Mouse (Mus musculus) heart, embryonic 10.5 days (tissue): ENCODE measurements around the gene Gja5. TPM values are rescaled to one million over a fixed set of nuclear protein-coding genes. Genes with fewer than 3 reads are reported as not detected.

ENCODE experiments used
- DNase-seq: peaks from one replicate; pipeline ENCODE4 v3.0.0-alpha.2; 2017; ENCODE audit warnings: low spot score
- H3K27ac ChIP-seq: fragments of 300-500 bp; sonication (generic); 2 replicates; pipeline ENCODE4 v1.5.1; 2016; ENCODE audit warnings: mild to moderate bottlenecking
- H3K27me3 ChIP-seq: fragments of 300-500 bp; sonication (generic); 2 replicates; pipeline ENCODE4 v1.6.1; 2016; ENCODE audit warnings: mild to moderate bottlenecking; ENCODE audit not compliant: poor library complexity, insufficient read depth, severe bottlenecking
- H3K36me3 ChIP-seq: fragments of 300-500 bp; sonication (generic); 2 replicates; pipeline ENCODE4 v1.6.1; 2016; ENCODE audit warnings: mild to moderate bottlenecking, moderate library complexity
- H3K4me1 ChIP-seq: fragments of 300-500 bp; sonication (generic); 2 replicates; pipeline ENCODE4 v1.6.1; 2016; ENCODE audit warnings: mild to moderate bottlenecking
- H3K4me3 ChIP-seq: fragments of 300-500 bp; sonication (generic); 2 replicates; pipeline ENCODE4 v1.5.1; 2016; ENCODE audit warnings: mild to moderate bottlenecking, moderate library complexity
- H3K9me3 ChIP-seq: fragments of 300-500 bp; sonication (generic); 2 replicates; pipeline ENCODE4 v1.6.1; 2016; ENCODE audit warnings: mild to moderate bottlenecking, moderate library complexity
- WGBS: fragments of 180-500 bp; shearing (Covaris S2); methylation state at CpG from one replicate; pipeline ENCODE4 v1.1.7; 2016; 5-methylcytosine and 5-hydroxymethylcytosine counted together
- polyA plus RNA-seq: library from polyadenylated mRNA; unstranded; fragments of >200 nt; fragmentation: Nextera tagmentation; extraction: Ambion mirVana; gene quantifications from 2 replicates; pipeline ENCODE4 v1.2.1, GENCODE M21; 2016

Gene Gja5
- polyA plus RNA-seq, 1 experiment from 2014 or later = 57.3 TPM

- H3K27ac ChIP-seq = no peak overlapping the region
- peaks cover 9% of the 10 kb centered on the region for H3K4me1 ChIP-seq
- H3K9me3 ChIP-seq = no peaks in the 10 kb centered on the region
- no peak for DNase-seq
- WGBS = 75% methylated on average over 2 of the region's 2 CpGs
- no peaks in the 10 kb centered on the region for H3K36me3 ChIP-seq
- H3K27me3 ChIP-seq = peaks cover 5% of the 10 kb centered on the region; the same call in 1 of the 2 replicates
- no peak overlapping the region for H3K4me3 ChIP-seq
Measured at GRCm38 (mm10) chr3:96942706-96943105, 38.2 kb downstream of the Gja5 start.

GRCm38 (mm10) chr3:96953489-96954233, 49.2 kb downstream of the Gja5 start:
- Histone ChIP-seq H3K9me3 (no peaks in the 10 kb centered on the region), H3K4me3 (no peak overlapping the region), H3K4me1 (peaks cover 16% of the 10 kb centered on the region), H3K36me3 (no peaks in the 10 kb centered on the region), H3K27ac (peak overlapping the region; percentile 77), H3K27me3 (no peaks in the 10 kb centered on the region)
- WGBS = 36% methylated on average over 14 of the region's 14 CpGs
- DNase-seq = peak; percentile 81

GRCm38 (mm10) chr3:96960597-96960996, 56.1 kb downstream of the Gja5 start:
- H3K4me1 ChIP-seq = peaks cover 20% of the 10 kb centered on the region
- no peak overlapping the region for H3K4me3 ChIP-seq
- 19% methylated on average over 8 of the region's 8 CpGs for WGBS
- DNase-seq = peak; percentile 80
- no peaks in the 10 kb centered on the region for H3K36me3 ChIP-seq
- H3K27ac ChIP-seq = peak overlapping the region; percentile 70
- no peaks in the 10 kb centered on the region for H3K9me3 ChIP-seq
- peaks cover 4% of the 10 kb centered on the region; the same call in 1 of the 2 replicates for H3K27me3 ChIP-seq

- H3K36me3 ChIP-seq = no peaks in the 10 kb centered on the region
- DNase-seq = no peak
- WGBS = 73% methylated on average over 12 of the region's 12 CpGs
Measured at GRCm38 (mm10) chr3:96963088-96964034, 58.9 kb downstream of the Gja5 start.

GRCm38 (mm10) chr3:96970986-96971385, 66.5 kb downstream of the Gja5 start:
- peak overlapping the region; percentile 79 for H3K27ac ChIP-seq
- WGBS = 6% methylated on average over 7 of the region's 7 CpGs

More at GRCm38 (mm10) chr3:96963088-96964034, 58.9 kb downstream of the Gja5 start:
- Histone ChIP-seq H3K27ac (no peak overlapping the region), H3K4me1 (peaks cover 20% of the 10 kb centered on the region), H3K9me3 (no peaks in the 10 kb centered on the region), H3K4me3 (no peak overlapping the region), H3K27me3 (peaks cover 4% of the 10 kb centered on the region; the same call in 1 of the 2 replicates)

GRCm38 (mm10) chr3:96974467-96974866, 70.0 kb downstream of the Gja5 start:
- no peak overlapping the region for H3K4me3 ChIP-seq
- H3K27me3 ChIP-seq = no peaks in the 10 kb centered on the region
- WGBS = 85% methylated on average over 7 of the region's 7 CpGs
- peaks cover 52% of the 10 kb centered on the region for H3K4me1 ChIP-seq
- DNase-seq = no peak
- no peaks in the 10 kb centered on the region for H3K36me3 ChIP-seq
- H3K9me3 ChIP-seq = no peaks in the 10 kb centered on the region
- H3K27ac ChIP-seq = peak overlapping the region; percentile 16; the same call in 1 of the 2 replicates

More at GRCm38 (mm10) chr3:96970986-96971385, 66.5 kb downstream of the Gja5 start:
- H3K4me1 ChIP-seq = peaks cover 38% of the 10 kb centered on the region
- no peaks in the 10 kb centered on the region for H3K36me3 ChIP-seq
- H3K9me3 ChIP-seq = no peaks in the 10 kb centered on the region
- no peak overlapping the region for H3K4me3 ChIP-seq
- no peaks in the 10 kb centered on the region for H3K27me3 ChIP-seq
- peak; percentile 79 for DNase-seq

GRCm38 (mm10) chr3:96975628-96976027, 71.1 kb downstream of the Gja5 start:
- no peaks in the 10 kb centered on the region for H3K9me3 ChIP-seq

GRCm38 (mm10) chr3:96977507-96977906, 73.0 kb downstream of the Gja5 start:
- Histone ChIP-seq H3K36me3 (no peaks in the 10 kb centered on the region), H3K4me3 (no peak overlapping the region), H3K9me3 (no peaks in the 10 kb centered on the region), H3K27ac (no peak overlapping the region), H3K27me3 (no peaks in the 10 kb centered on the region), H3K4me1 (peaks cover 30% of the 10 kb centered on the region)
- WGBS = 90% methylated on average over 2 of the region's 2 CpGs
- no peak for DNase-seq

More at GRCm38 (mm10) chr3:96975628-96976027, 71.1 kb downstream of the Gja5 start:
- H3K36me3 ChIP-seq = no peaks in the 10 kb centered on the region
- peaks cover 47% of the 10 kb centered on the region for H3K4me1 ChIP-seq
- H3K4me3 ChIP-seq = no peak overlapping the region
- H3K27ac ChIP-seq = peak overlapping the region; percentile 45
- H3K27me3 ChIP-seq = no peaks in the 10 kb centered on the region
- DNase-seq = no peak
- 60% methylated on average over 10 of the region's 10 CpGs for WGBS

GRCm38 (mm10) chr3:96978469-96978868, 74.0 kb downstream of the Gja5 start:
- no peak for DNase-seq

GRCm38 (mm10) chr3:96979020-96979419, 74.5 kb downstream of the Gja5 start:
- no peaks in the 10 kb centered on the region for H3K27me3 ChIP-seq
- no peak overlapping the region for H3K4me3 ChIP-seq
- H3K4me1 ChIP-seq = peaks cover 26% of the 10 kb centered on the region
- H3K27ac ChIP-seq = no peak overlapping the region
- no peaks in the 10 kb centered on the region for H3K9me3 ChIP-seq
- H3K36me3 ChIP-seq = no peaks in the 10 kb centered on the region
- WGBS = 72% methylated on average over 3 of the region's 3 CpGs
- no peak for DNase-seq

More at GRCm38 (mm10) chr3:96978469-96978868, 74.0 kb downstream of the Gja5 start:
- Histone ChIP-seq H3K36me3 (no peaks in the 10 kb centered on the region), H3K27ac (no peak overlapping the region), H3K4me3 (no peak overlapping the region), H3K4me1 (peaks cover 26% of the 10 kb centered on the region), H3K9me3 (no peaks in the 10 kb centered on the region), H3K27me3 (no peaks in the 10 kb centered on the region)
- 49% methylated on average over 6 of the region's 6 CpGs for WGBS

GRCm38 (mm10) chr3:96981833-96982232, 77.3 kb downstream of the Gja5 start:
- H3K9me3 ChIP-seq = no peaks in the 10 kb centered on the region
- no peak overlapping the region for H3K4me3 ChIP-seq
- no peak for DNase-seq
- H3K27me3 ChIP-seq = no peaks in the 10 kb centered on the region
- H3K36me3 ChIP-seq = no peaks in the 10 kb centered on the region
- 73% methylated on average over 3 of the region's 3 CpGs for WGBS
- peaks cover 14% of the 10 kb centered on the region for H3K4me1 ChIP-seq
- no peak overlapping the region for H3K27ac ChIP-seq

- H3K4me3 ChIP-seq = no peak overlapping the region
- H3K27me3 ChIP-seq = no peaks in the 10 kb centered on the region
- no peak for DNase-seq
- H3K27ac ChIP-seq = no peak overlapping the region
- no peaks in the 10 kb centered on the region for H3K36me3 ChIP-seq
- peaks cover 14% of the 10 kb centered on the region for H3K4me1 ChIP-seq
- WGBS = 76% methylated on average over 2 of the region's 2 CpGs
- no peaks in the 10 kb centered on the region for H3K9me3 ChIP-seq
Measured at GRCm38 (mm10) chr3:96982666-96983065, 78.2 kb downstream of the Gja5 start.

- DNase-seq = no peak
- Histone ChIP-seq H3K4me3 (no peak overlapping the region), H3K27me3 (no peaks in the 10 kb centered on the region), H3K9me3 (no peaks in the 10 kb centered on the region), H3K36me3 (no peaks in the 10 kb centered on the region), H3K27ac (no peak overlapping the region), H3K4me1 (peaks cover 25% of the 10 kb centered on the region)
- 36% methylated on average over 3 of the region's 3 CpGs for WGBS
Measured at GRCm38 (mm10) chr3:96992526-96992925, 88.0 kb downstream of the Gja5 start.
